Mouse (Mus musculus) embryonic fibroblast, embryonic 13.5 days (primary cell): Measurements from ENCODE around the gene Hmcn1. TPM values are rescaled to one million over a fixed set of nuclear protein-coding genes. Genes with fewer than 3 reads are reported as not detected.

ENCODE experiments used
- H3K27ac ChIP-seq: 2 replicates; pipeline ENCODE4 v1.5.1; 2012; ENCODE audit warnings: low read length, control low read depth, inconsistent platforms; ENCODE audit not compliant: insufficient read depth
- H3K4me1 ChIP-seq: 2 replicates; pipeline ENCODE4 v1.6.1; 2011; ENCODE audit warnings: low read length; ENCODE audit not compliant: control insufficient read depth, insufficient read depth
- H3K4me3 ChIP-seq: 2 replicates; pipeline ENCODE4 v1.5.1; 2011; ENCODE audit warnings: mild to moderate bottlenecking, control low read depth, low read length; ENCODE audit not compliant: insufficient read depth
- CTCF ChIP-seq: IDR thresholded peaks from 2 replicates; pipeline ENCODE4 v1.5.1; 2011; ENCODE audit warnings: mild to moderate bottlenecking, control low read depth, low read length, moderate library complexity, borderline replicate concordance; ENCODE audit not compliant: insufficient read depth
- POLR2A ChIP-seq: IDR thresholded peaks from 2 replicates; pipeline ENCODE4 v1.6.1; 2011; ENCODE audit warnings: low read depth, mild to moderate bottlenecking, control low read depth, low read length, moderate library complexity
- polyA plus RNA-seq: library from polyadenylated mRNA; stranded (reverse); fragments of >200 nt; gene quantifications from 2 replicates; pipeline ENCODE4 v1.2.4, GENCODE M21; 2011; ENCODE audit warnings: low read depth; ENCODE audit not compliant: missing spikeins, insufficient read length

Hmcn1 gene
- polyA plus RNA-seq, 1 experiment: 24.8 TPM

GRCm38 (mm10) chr1:150769836-150770235, 223.4 kb downstream of the Hmcn1 start:
- Histone ChIP-seq H3K27ac (peak overlapping the region; percentile 78), H3K4me1 (peaks cover 12% of the 10 kb centered on the region), H3K4me3 (no peak overlapping the region)
- TF ChIP-seq CTCF (no peak), POLR2A (no peak)

GRCm38 (mm10) chr1:150761678-150762077, 231.6 kb downstream of the Hmcn1 start:
- Histone ChIP-seq H3K4me1 (peaks cover 2% of the 10 kb centered on the region), H3K4me3 (no peak overlapping the region), H3K27ac (no peak overlapping the region; the same call in 1 of the 2 replicates)
- TF ChIP-seq POLR2A (no peak), CTCF (no peak)

- H3K27ac ChIP-seq: no peak overlapping the region
- no peak overlapping the region for H3K4me3 ChIP-seq
- TF ChIP-seq CTCF: no peak
- TF ChIP-seq POLR2A: no peak
- H3K4me1 ChIP-seq: peaks cover 2% of the 10 kb centered on the region
Measured at GRCm38 (mm10) chr1:150760801-150761331, 232.4 kb downstream of the Hmcn1 start.

DNA sequence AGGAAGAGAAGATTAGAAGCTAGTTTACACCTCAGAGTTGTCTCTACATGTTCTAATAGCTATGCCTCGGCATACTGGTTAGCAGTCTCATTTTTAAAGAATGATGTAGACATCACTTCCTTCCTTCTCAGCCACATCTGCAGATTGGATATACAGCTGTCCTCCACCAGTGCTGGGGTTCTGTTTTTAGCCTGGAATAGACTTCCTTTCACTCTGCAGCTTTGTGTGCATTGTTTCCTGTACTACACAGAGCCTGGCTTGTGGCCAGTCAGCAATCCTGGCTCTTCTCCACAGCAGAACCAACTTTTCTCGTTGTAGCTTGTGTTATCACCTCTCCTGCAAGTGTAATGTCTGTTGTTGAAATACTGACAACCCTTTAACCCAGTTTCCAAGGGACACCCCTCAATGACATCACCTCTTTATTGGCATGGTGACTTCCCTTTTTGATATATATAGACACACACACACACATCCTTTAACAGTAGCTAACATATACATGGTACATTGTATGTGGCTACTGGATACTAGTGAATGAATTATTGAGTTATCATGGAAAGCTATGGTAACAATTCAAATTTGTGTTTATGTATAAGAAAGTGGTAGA, 233.7 kb downstream of the Hmcn1 start:
- Histone ChIP-seq H3K27ac (no peak overlapping the region), H3K4me1 (peaks cover 2% of the 10 kb centered on the region), H3K4me3 (no peak overlapping the region)
- TF ChIP-seq CTCF (no peak), POLR2A (no peak)

DNA sequence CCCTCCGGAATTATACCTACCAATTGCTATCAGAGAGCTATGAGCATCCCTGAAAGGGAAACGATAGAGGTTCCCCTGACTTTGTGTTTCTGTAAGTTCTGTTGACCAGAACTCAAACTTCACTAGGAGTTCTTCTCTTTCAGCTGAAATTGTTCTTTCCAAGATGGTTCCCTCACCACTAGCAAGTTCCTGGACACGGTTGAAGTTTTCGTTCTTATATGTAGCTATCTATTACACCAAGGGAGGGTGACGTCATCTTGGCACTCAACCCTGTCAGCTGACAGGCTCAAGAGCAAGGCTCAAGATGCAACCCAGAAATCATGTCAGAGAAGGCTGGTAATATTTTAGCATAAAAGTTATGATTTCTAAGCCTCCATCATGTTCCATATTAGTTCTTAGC, 239.3 kb downstream of the Hmcn1 start:
- Histone ChIP-seq H3K4me3 (no peak overlapping the region), H3K4me1 (peaks cover 1% of the 10 kb centered on the region; the same call in 1 of the 2 replicates), H3K27ac (no peak overlapping the region)
- TF ChIP-seq CTCF (no peak), POLR2A (no peak)

DNA sequence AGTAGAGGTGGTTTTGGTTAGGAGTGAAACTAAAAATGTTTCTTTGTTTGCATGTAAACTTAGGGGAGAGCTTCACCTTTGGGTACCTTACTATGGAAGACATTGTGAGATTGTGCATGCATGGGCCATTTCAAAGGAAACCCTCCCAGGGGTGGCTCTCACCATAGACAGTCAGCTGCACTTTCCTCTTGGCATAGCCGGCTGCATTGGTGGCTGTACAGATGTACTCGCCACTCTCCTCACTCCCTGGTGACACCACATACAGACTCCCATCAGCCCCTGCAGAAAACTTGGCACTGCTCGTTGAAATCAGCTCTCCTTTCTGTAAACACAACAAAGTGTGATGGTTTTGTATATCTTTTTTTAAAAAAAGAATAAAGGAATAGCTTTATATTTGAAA, 244.5 kb downstream of the Hmcn1 start:
- H3K27ac ChIP-seq: no peak overlapping the region
- no peaks in the 10 kb centered on the region for H3K4me1 ChIP-seq
- no peak overlapping the region for H3K4me3 ChIP-seq
- no peak for TF ChIP-seq POLR2A
- TF ChIP-seq CTCF: no peak

GRCm38 (mm10) chr1:150747771-150748170, 245.5 kb downstream of the Hmcn1 start:
- Histone ChIP-seq H3K4me3 (no peak overlapping the region), H3K27ac (no peak overlapping the region), H3K4me1 (no peaks in the 10 kb centered on the region)
- TF ChIP-seq POLR2A (no peak), CTCF (no peak)

DNA sequence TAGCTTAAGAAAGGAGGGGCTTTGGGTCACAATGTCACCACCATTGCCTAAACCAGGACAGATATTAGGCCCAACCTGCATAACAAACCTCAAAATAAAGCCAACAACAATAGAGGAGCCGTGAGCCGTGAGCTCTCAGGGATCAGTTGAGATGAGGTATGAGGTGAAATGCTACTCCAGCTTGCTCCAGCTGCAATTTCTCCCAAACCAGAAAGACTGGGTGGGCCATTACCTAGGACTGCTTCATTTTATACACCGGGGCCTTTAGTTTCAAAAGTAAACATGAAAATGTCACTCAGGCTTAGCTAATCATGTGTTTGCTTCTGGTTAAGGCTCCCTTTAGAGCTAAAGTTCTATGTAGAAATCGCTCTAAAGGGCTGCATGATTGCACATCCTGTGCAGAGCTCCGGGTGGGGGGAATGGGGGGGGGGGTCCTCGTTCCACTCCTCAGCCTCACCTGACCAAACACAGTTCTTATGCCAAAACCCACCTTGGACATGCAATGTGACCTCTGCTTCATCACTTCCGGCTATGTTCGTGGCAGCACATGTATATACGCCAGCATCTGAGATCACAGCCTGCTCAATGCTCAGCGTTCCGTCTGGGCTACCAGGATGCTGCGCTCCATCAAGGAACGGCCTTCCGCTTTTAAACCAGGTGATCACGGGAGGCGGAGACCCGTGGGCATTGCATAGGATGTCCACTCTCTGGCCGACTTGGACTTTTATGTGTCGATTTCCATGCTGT, 250.0 kb downstream of the Hmcn1 start:
- Histone ChIP-seq H3K27ac (no peak overlapping the region), H3K4me1 (no peaks in the 10 kb centered on the region), H3K4me3 (no peak overlapping the region)
- TF ChIP-seq POLR2A (no peak), CTCF (no peak)

DNA sequence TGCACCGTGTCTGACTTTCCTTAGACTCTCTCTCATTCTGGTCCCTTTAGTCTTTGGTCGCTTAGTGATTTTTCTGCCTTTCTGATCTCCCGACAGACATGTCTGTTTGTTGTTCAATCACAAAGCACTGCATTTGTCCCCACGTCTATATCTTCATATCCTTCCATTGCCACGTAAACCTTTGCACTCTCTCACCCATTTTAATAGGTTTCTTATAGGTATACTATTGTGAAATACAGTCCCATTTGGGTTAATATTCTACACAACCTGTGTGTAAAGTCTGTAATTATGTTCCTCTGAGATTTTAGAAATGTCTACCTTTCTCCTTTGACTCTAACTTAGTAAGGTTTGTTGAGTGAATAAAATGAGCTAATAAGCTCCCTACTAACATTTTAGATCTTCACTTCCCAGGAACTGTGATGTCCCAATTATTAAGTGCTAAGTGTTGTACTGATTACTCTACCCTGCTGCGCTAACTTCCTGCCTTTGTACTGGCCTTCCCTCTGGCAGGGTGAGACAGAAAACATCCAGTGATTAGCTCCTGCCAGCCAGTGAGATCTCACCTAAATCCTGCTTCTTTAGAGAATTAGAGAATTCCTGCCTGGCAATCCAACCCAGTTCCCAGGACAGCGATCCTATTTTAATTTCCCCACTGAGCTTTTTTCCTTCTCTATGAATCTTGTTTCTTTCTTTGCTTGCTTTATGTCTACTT, 250.7 kb downstream of the Hmcn1 start:
- H3K4me1 ChIP-seq: no peaks in the 10 kb centered on the region
- H3K4me3 ChIP-seq: no peak overlapping the region
- TF ChIP-seq CTCF: no peak
- TF ChIP-seq POLR2A: no peak
- no peak overlapping the region for H3K27ac ChIP-seq

DNA sequence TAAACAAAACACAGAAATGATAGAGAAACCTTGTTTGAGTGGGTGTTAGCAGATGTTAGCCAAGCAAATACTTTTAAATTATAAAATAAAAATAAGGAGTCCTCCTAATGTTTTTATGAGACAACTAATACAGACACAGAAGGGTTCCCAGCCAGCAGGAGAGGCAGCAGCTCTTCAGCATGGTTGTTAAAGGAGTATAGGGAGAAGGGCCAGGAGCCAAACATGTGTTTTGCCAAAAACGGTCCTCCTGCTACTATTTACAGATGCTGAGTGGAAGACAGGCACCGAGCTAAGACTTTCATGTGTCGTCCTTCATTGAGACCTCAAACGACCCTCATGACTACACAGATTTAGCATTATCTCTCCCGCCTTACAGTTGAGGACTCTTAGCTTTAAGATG, 281.8 kb downstream of the Hmcn1 start:
- H3K27ac ChIP-seq: no peak overlapping the region
- H3K4me1 ChIP-seq: no peaks in the 10 kb centered on the region; the same call in 1 of the 2 replicates
- TF ChIP-seq POLR2A (no peak), CTCF (no peak)
- H3K4me3 ChIP-seq: no peak overlapping the region
